8 mouse cellular contexts compared by ENCODE assay signal in genomic region chr9:117629771-117630170, GRCm38 (mm10). TPM values are rescaled to one million over a fixed set of nuclear protein-coding genes. Genes with fewer than 3 reads are reported as not detected.
DNase-seq lines count a peak whose midpoint lies in the region; ATAC-seq and TF ChIP-seq lines count a peak whose summit lies in the region.
"Had no signal": no experiment of that assay in that cellular context is flagged by ENCODE, and none has a peak within 500 bp of the region (broad histone marks: within the 10 kb centered on the region; RNA-seq: fewer than 3 reads in every experiment).

Rbms3 (minus strand) TSS chr9:117629913.

- H3K9me3 ChIP-seq in forebrain, embryonic 14.5 days (replicated peaks; ENCODE audit: control insufficient read depth, low read length), result no peaks in the 10 kb centered on the region
- H3K9me3 ChIP-seq in intestine, embryonic 14.5 days (ENCODE audit: control insufficient read depth, low read length), result no peaks in the 10 kb centered on the region
- H3K9me3 ChIP-seq in midbrain, postnatal 0 days (ENCODE audit: low read length), result no peaks in the 10 kb centered on the region
- H3K9me3 ChIP-seq: liver, embryonic 15.5 days had no signal

- no peak within 1 kb of the TSS for H3K27ac ChIP-seq in forebrain, embryonic 14.5 days (ENCODE audit: low read depth, low read length)
- H3K27ac ChIP-seq in intestine, embryonic 14.5 days (ENCODE audit: low read depth), result no peak within 1 kb of the TSS
- H3K27ac ChIP-seq in midbrain, postnatal 0 days (ENCODE audit: low read depth, low read length), result no peak within 1 kb of the TSS
- H3K27ac ChIP-seq: liver, embryonic 15.5 days had no signal

- H3K4me1 ChIP-seq in lung, adult 2 months (ENCODE audit: control insufficient read depth, insufficient read depth, low read length), result no peaks in the 10 kb centered on the region
- H3K4me1 ChIP-seq in forebrain, embryonic 14.5 days (ENCODE audit: control insufficient read depth, insufficient read depth, low read length), result 0 out of 2 replicates have a peak, but pooled peaks cover 2% of the 10 kb centered on the region
- H3K4me1 ChIP-seq in intestine, embryonic 14.5 days (replicated peaks; ENCODE audit: control insufficient read depth, insufficient read depth, low read length), result no peaks in the 10 kb centered on the region
- no peaks in the 10 kb centered on the region for H3K4me1 ChIP-seq in midbrain, postnatal 0 days (ENCODE audit: insufficient read depth, low read length)
- H3K4me1 ChIP-seq: liver, embryonic 15.5 days had no signal

- H3K4me3 ChIP-seq in lung, adult 2 months (replicated peaks; ENCODE audit: extremely low read depth, low read depth, low read length), result no peak within 1 kb of the TSS
- H3K4me3 ChIP-seq in forebrain, embryonic 14.5 days (ENCODE audit: low read depth, low read length), result no peak within 1 kb of the TSS
- no peak within 1 kb of the TSS for H3K4me3 ChIP-seq in intestine, embryonic 14.5 days (ENCODE audit: low read depth, low read length)
- no peak within 1 kb of the TSS for H3K4me3 ChIP-seq in midbrain, postnatal 0 days (ENCODE audit: low read depth, low read length)
- H3K4me3 ChIP-seq: liver, embryonic 15.5 days had no signal

- no peak for TF ChIP-seq CTCF in lung, adult 2 months (IDR thresholded peaks at IDR 0.05; ENCODE audit: insufficient read depth, low read length)
- TF ChIP-seq CTCF in midbrain, postnatal 0 days (IDR thresholded peaks at IDR 0.05), result no peak

- no peaks in the 10 kb centered on the region for H3K36me3 ChIP-seq in forebrain, embryonic 14.5 days (ENCODE audit: control insufficient read depth, insufficient read depth, low read length)
- H3K36me3 ChIP-seq in intestine, embryonic 14.5 days (ENCODE audit: control insufficient read depth, insufficient read depth, low read length), result no peaks in the 10 kb centered on the region
- no peaks in the 10 kb centered on the region for H3K36me3 ChIP-seq in midbrain, postnatal 0 days (ENCODE audit: insufficient read depth, low read length)
- H3K36me3 ChIP-seq: liver, embryonic 15.5 days had no signal

- no peak for DNase-seq in lung, adult 2 months
- DNase-seq in lung, postnatal 14 days, result no peak
- no peak for DNase-seq in forebrain, embryonic 14.5 days (ENCODE audit: low spot score)
- no peak for DNase-seq in intestine, embryonic 14.5 days (ENCODE audit: low spot score)
- DNase-seq in midbrain, postnatal 0 days (ENCODE audit: low spot score), result no peak
- no peak for DNase-seq in ovary, postnatal 14 days (ENCODE audit: low spot score)

- no peaks in the 10 kb centered on the region for H3K27me3 ChIP-seq in forebrain, embryonic 14.5 days (replicated peaks; ENCODE audit: control insufficient read depth, insufficient read depth, low read length)
- H3K27me3 ChIP-seq in intestine, embryonic 14.5 days (replicated peaks; ENCODE audit: control insufficient read depth, insufficient read depth, low read length), result no peaks in the 10 kb centered on the region
- no peaks in the 10 kb centered on the region for H3K27me3 ChIP-seq in midbrain, postnatal 0 days (ENCODE audit: insufficient read depth, low read length)
- H3K27me3 ChIP-seq: liver, embryonic 15.5 days had no signal

- no peak within 1 kb of the TSS for H3K9ac ChIP-seq in forebrain, embryonic 14.5 days (ENCODE audit: low read length)
- H3K9ac ChIP-seq in intestine, embryonic 14.5 days (ENCODE audit: low read length), result no peak within 1 kb of the TSS
- no peak within 1 kb of the TSS for H3K9ac ChIP-seq in midbrain, postnatal 0 days (replicated peaks; ENCODE audit: low read length, poor library complexity, severe bottlenecking)
- H3K9ac ChIP-seq: liver, embryonic 15.5 days had no signal

- H3K4me2 ChIP-seq in forebrain, embryonic 14.5 days (ENCODE audit: low read length), result no peak within 1 kb of the TSS
- H3K4me2 ChIP-seq in intestine, embryonic 14.5 days (ENCODE audit: low read length), result no peak within 1 kb of the TSS
- H3K4me2 ChIP-seq in midbrain, postnatal 0 days (ENCODE audit: low read depth, low read length, poor library complexity, severe bottlenecking), result no peak within 1 kb of the TSS
- H3K4me2 ChIP-seq: liver, embryonic 15.5 days had no signal

- WGBS in lung, adult 2 months, result 75% methylated on average over 9 of the region's 9 CpGs
- WGBS in forebrain, embryonic 14.5 days, result 75% methylated on average over 9 of the region's 9 CpGs
- 90% methylated on average over 9 of the region's 9 CpGs for WGBS in intestine, embryonic 14.5 days
- 55% methylated on average over 9 of the region's 9 CpGs for WGBS in midbrain, postnatal 0 days

- TF ChIP-seq POLR2A in lung, adult 2 months (IDR thresholded peaks at IDR 0.05; ENCODE audit: borderline replicate concordance, extremely low read depth, low read depth, low read length), result no peak

- ATAC-seq in forebrain, embryonic 14.5 days, result no peak
- ATAC-seq in intestine, embryonic 14.5 days (replicated peaks; ENCODE audit: low FRiP score, low TSS enrichment, low read depth), result no peak
- ATAC-seq in midbrain, postnatal 0 days (ENCODE audit: low FRiP score), result no peak
- ATAC-seq in cerebellum, adult (ENCODE audit: insufficient number of reproducible peaks, low FRiP score, low TSS enrichment), result no peak

RNA-seq across cellular contexts. Expression of gene Rbms3, which starts in this region (rescaled TPM):
- 35.8 and 36.1 TPM in 2 replicates for polyA plus RNA-seq in lung, adult 2 months (2012; rRNA removed)
- 13.8 and 23.4 TPM in 2 replicates for polyA plus RNA-seq in forebrain, embryonic 14.5 days (2014; fragmentation: Nextera tagmentation; extraction: Ambion mirVana)
- polyA plus RNA-seq in intestine, embryonic 14.5 days (2014; fragmentation: Nextera tagmentation; extraction: Ambion mirVana), result 68.6 and 75.3 TPM in 2 replicates
- 59.9 and 66.9 TPM in 2 replicates for total RNA-seq in midbrain, postnatal 0 days (2014; rRNA removed)
- 41.8 and 43.3 TPM in 2 replicates for polyA plus RNA-seq in midbrain, postnatal 0 days (2015; fragmentation: Nextera tagmentation; extraction: Ambion mirVana)
